Mouse (Mus musculus) midbrain, postnatal 0 days (tissue): ENCODE data around the gene Kif5a. TPM values are rescaled to one million over a fixed set of nuclear protein-coding genes. Genes with fewer than 3 reads are reported as not detected.
A peak's percentile ranks its signal among the peaks of the same experiment; 100 is the strongest.
"Not testable (repeated sequence)": the region's sequence is repeated elsewhere in the genome, so short reads cannot be mapped to it uniquely, and the experiment has no call there.

ENCODE experiments used
- ATAC-seq: fragments of 200-750 bp; cut with Nextera tagmentation; 2 replicates; pipeline ENCODE4 v1.8.0; 2017; ENCODE audit warnings: moderate number of reproducible peaks, mild to moderate bottlenecking, moderate TSS enrichment, moderate library complexity; ENCODE audit not compliant: low FRiP score
- DNase-seq: peaks from one replicate; pipeline ENCODE4 v3.0.0-alpha.2; 2015; ENCODE audit warnings: low spot score
- H3K27ac ChIP-seq: fragments of 300-500 bp; sonication (generic); 2 replicates; pipeline ENCODE4 v1.5.1; 2014; ENCODE audit warnings: low read depth, mild to moderate bottlenecking, low read length, mixed read lengths
- H3K27me3 ChIP-seq: fragments of 300-500 bp; sonication (generic); 2 replicates; pipeline ENCODE4 v1.6.1; 2014; ENCODE audit warnings: low read length, control low read depth, mixed read lengths; ENCODE audit not compliant: insufficient read depth
- H3K36me3 ChIP-seq: fragments of 300-500 bp; sonication (generic); 2 replicates; pipeline ENCODE4 v1.6.1; 2014; ENCODE audit warnings: low read length, control low read depth, mixed read lengths; ENCODE audit not compliant: insufficient read depth
- H3K4me1 ChIP-seq: fragments of 300-500 bp; sonication (generic); 2 replicates; pipeline ENCODE4 v1.6.1; 2014; ENCODE audit warnings: mild to moderate bottlenecking, control low read depth, antibody characterized with exemption, low read length, mixed read lengths; ENCODE audit not compliant: insufficient read depth
- H3K4me2 ChIP-seq: fragments of 300-500 bp; sonication (generic); 2 replicates; pipeline ENCODE4 v1.6.1; 2014; ENCODE audit warnings: low read depth, mild to moderate bottlenecking, low read length, mixed read lengths; ENCODE audit not compliant: poor library complexity, severe bottlenecking
- H3K4me3 ChIP-seq: fragments of 300-500 bp; sonication (generic); 2 replicates; pipeline ENCODE4 v1.5.1; 2014; ENCODE audit warnings: low read depth, mild to moderate bottlenecking, low read length, moderate library complexity
- H3K9ac ChIP-seq: fragments of 300-500 bp; sonication (generic); replicated peaks from 2 replicates; pipeline ENCODE4 v1.6.1; 2014; ENCODE audit warnings: mild to moderate bottlenecking, low read length, moderate library complexity, mixed read lengths; ENCODE audit not compliant: poor library complexity, severe bottlenecking
- H3K9me3 ChIP-seq: fragments of 300-500 bp; sonication (generic); 2 replicates; pipeline ENCODE4 v1.6.1; 2016; ENCODE audit warnings: low read length, control low read depth
- CTCF ChIP-seq: IDR thresholded peaks from 2 replicates; pipeline ENCODE4 v1.5.1; 2016; ENCODE audit warnings: antibody characterized with exemption, mild to moderate bottlenecking
- WGBS: fragments of 180-500 bp; shearing (Covaris S2); extraction: QIAGEN DNeasy Blood & Tissue Kit; methylation state at CpG from one replicate; pipeline ENCODE4 v1.1.7; 2014; 5-methylcytosine and 5-hydroxymethylcytosine counted together
- polyA plus RNA-seq: library from polyadenylated mRNA; unstranded; fragments of >200 nt; fragmentation: Nextera tagmentation; extraction: Ambion mirVana; gene quantifications from 2 replicates; pipeline ENCODE4 v1.2.1, GENCODE M21; 2015
- total RNA-seq: library from RNA; depleted of rRNA; stranded (reverse); fragments of >200 nt; gene quantifications from 2 replicates; pipeline ENCODE4 v1.2.3, GENCODE M21; 2014; rRNA removed

Kif5a gene
- total RNA-seq (244 and 249 TPM in 2 replicates), polyA plus RNA-seq (102 and 103 TPM in 2 replicates)

- H3K4me1 ChIP-seq, result peaks cover 24% of the 10 kb centered on the region; the same call in 1 of the 2 replicates
- DNase-seq, result peak; percentile 69
These were observed at the start of gene Kif5a for GRCm38 (mm10) chr10:127262548-127263398. Gene Kif5a (minus strand): TSS chr10:127263348.

DNA sequence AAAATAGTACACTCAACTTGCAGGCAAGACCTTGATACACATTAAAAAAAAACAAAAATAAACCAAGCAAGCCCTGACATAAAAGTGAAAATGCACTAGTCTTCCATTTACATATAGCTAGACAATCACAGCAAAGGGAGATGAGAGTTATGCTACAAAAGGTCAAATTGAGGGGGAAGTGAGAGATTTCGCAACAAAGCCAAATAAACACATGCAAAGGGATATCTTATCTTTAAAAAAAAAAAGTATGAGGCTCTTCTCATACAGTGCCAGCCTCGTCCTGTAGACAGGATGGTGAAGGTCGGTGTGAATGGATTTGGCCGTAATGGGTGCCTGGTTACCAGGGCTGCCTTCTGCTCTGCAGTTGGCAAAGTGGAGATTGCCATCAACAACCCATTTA lies 49.7 kb upstream of the Kif5a start:
- DNase-seq, result no peak
- WGBS, result 80% methylated on average over 4 of the region's 4 CpGs
- no peaks in the 10 kb centered on the region for H3K4me1 ChIP-seq

More at GRCm38 (mm10) chr10:127262548-127263398, at the start of gene Kif5a:
- WGBS, result under 1% methylated on average over 40 of the region's 53 CpGs
- peak within 1 kb of the TSS; percentile 66 for H3K4me3 ChIP-seq
- peak; percentile 39 for ATAC-seq
- H3K36me3 ChIP-seq, result no peaks in the 10 kb centered on the region
- no peaks in the 10 kb centered on the region for H3K9me3 ChIP-seq
- peak within 1 kb of the TSS; percentile 93 for H3K9ac ChIP-seq
- no peaks in the 10 kb centered on the region for H3K27me3 ChIP-seq
- H3K27ac ChIP-seq, result peak within 1 kb of the TSS; percentile 91
- no peak; the same call in 1 of the 2 replicates for TF ChIP-seq CTCF
- H3K4me2 ChIP-seq, result peak within 1 kb of the TSS; percentile 80

GRCm38 (mm10) chr10:127312356-127312676 lies 49.2 kb upstream of the Kif5a start:
- peaks cover 15% of the 10 kb centered on the region for H3K36me3 ChIP-seq
- no peak overlapping the region for H3K9ac ChIP-seq
- ATAC-seq (peak; percentile 55; the same call in 1 of the 2 replicates), DNase-seq (peak; percentile 85)
- H3K27me3 ChIP-seq, result no peaks in the 10 kb centered on the region
- H3K9me3 ChIP-seq, result no peaks in the 10 kb centered on the region
- peak; percentile 90 for TF ChIP-seq CTCF
- no peaks in the 10 kb centered on the region for H3K4me1 ChIP-seq
- WGBS, result under 1% methylated on average over 4 of the region's 4 CpGs
- H3K4me2 ChIP-seq, result peak overlapping the region; percentile 57
- peak overlapping the region; percentile 6 for H3K27ac ChIP-seq
- H3K4me3 ChIP-seq, result peak overlapping the region; percentile 59

More for the DNA sequence above, 49.7 kb upstream of the Kif5a start:
- Histone ChIP-seq H3K4me2 (no peak overlapping the region), H3K27ac (no peak overlapping the region), H3K36me3 (peaks cover 10% of the 10 kb centered on the region), H3K27me3 (no peaks in the 10 kb centered on the region), H3K9ac (no peak overlapping the region), H3K9me3 (no peaks in the 10 kb centered on the region), H3K4me3 (no peak overlapping the region)
- TF ChIP-seq CTCF, result no peak
- ATAC-seq, result no peak

GRCm38 (mm10) chr10:127311476-127312355 lies 48.6 kb upstream of the Kif5a start, which contains the start of gene Mars:
Gene Mars (minus strand): TSS chr10:127311786.
- Histone ChIP-seq H3K4me3 (peak within 1 kb of the TSS; percentile 59), H3K27me3 (no peaks in the 10 kb centered on the region), H3K4me1 (no peaks in the 10 kb centered on the region), H3K36me3 (peaks cover 19% of the 10 kb centered on the region), H3K27ac (peak within 1 kb of the TSS; percentile 62), H3K9me3 (no peaks in the 10 kb centered on the region), H3K4me2 (peak within 1 kb of the TSS; percentile 57), H3K9ac (peak within 1 kb of the TSS; percentile 58)
- WGBS, result under 1% methylated on average over 62 of the region's 65 CpGs
- no peak for TF ChIP-seq CTCF
- ATAC-seq (peak; percentile 96), DNase-seq (peak; percentile 98)

GRCm38 (mm10) chr10:127310523-127311475 lies 47.7 kb upstream of the Kif5a start:
- Histone ChIP-seq H3K27ac (0 out of 2 replicates have a peak overlapping the region, but pooled peaks have one; percentile 62), H3K27me3 (no peaks in the 10 kb centered on the region), H3K4me3 (peak overlapping the region; percentile 59), H3K4me2 (peak overlapping the region; percentile 57), H3K9ac (peak overlapping the region; percentile 58), H3K36me3 (peaks cover 28% of the 10 kb centered on the region), H3K4me1 (no peaks in the 10 kb centered on the region), H3K9me3 (no peaks in the 10 kb centered on the region)
- TF ChIP-seq CTCF, result no peak
- DNase-seq (peak; percentile 40), ATAC-seq (peak; percentile 69)
- 38% methylated on average over 23 of the region's 23 CpGs for WGBS

DNA sequence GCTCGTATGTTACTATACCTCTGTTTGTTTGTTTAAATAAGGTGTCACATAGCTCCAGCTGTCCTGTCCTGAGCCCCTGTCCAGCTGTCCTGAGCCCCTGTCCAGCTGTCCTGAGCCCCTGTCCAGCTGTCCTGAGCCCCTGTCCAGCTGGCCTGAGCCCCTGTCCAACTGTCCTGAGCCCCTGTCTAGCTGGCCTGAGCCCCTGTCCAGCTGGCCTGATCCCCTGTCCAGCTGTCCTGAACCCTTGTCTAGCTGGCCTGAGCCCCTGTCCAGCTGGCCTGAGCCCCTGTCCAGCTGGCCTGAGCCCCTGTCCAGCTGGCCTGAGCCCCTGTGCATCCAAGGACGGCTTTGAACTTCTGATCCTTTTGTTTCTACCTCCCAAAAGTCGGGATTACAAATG lies 46.0 kb upstream of the Kif5a start:
- H3K4me1 ChIP-seq, H3K27ac ChIP-seq, DNase-seq, H3K4me2 ChIP-seq, H3K9me3 ChIP-seq, H3K4me3 ChIP-seq, H3K9ac ChIP-seq, ATAC-seq, H3K27me3 ChIP-seq: not testable (repeated sequence)
- WGBS, result 87% methylated on average over 3 of the region's 3 CpGs
- peaks cover 43% of the 10 kb centered on the region for H3K36me3 ChIP-seq
